Mouse (Mus musculus) erythroid progenitor cell, adult 5-6 weeks (primary cell): ENCODE measurements around the gene Nf1. TPM values are rescaled to one million over a fixed set of nuclear protein-coding genes. Genes with fewer than 3 reads are reported as not detected.

Experiments
- ATAC-seq: replicated peaks from 2 replicates; pipeline ENCODE4 v1.8.0; 2016; ENCODE audit warnings: moderate number of reproducible peaks, mild to moderate bottlenecking, moderate TSS enrichment, inconsistent platforms; ENCODE audit not compliant: poor library complexity, low FRiP score, severe bottlenecking
- total RNA-seq, 2 experiments: library from RNA; stranded (forward) in 1 of 2; stranded (reverse) in 1 of 2; fragments of 150-400 nt in 1 of 2; fragments of 186-747, 209-891 nt in 1 of 2; gene quantifications; 2 replicates each; pipeline versions ENCODE4 v1.2.3 to v1.2.4; 2015 to 2017; ENCODE audit warnings: low replicate concordance in 2 of 2

Nf1 gene
- total RNA-seq, 2 experiments from 2014 or later = 5.7 to 6.3 TPM

GRCm38 (mm10) chr11:79523560-79524309 lies 184.2 kb downstream of the Nf1 start, which contains the start of gene Evi2b:
Gene Evi2b, minus strand, starts transcription at chr11:79523762.
- ATAC-seq = 0 out of 2 replicates have a peak, but pooled peaks have one; percentile 27

- no peak for ATAC-seq
These were observed 184.8 kb downstream of the Nf1 start for GRCm38 (mm10) chr11:79524310-79524575.

- no peak for ATAC-seq
These were observed 187.1 kb downstream of the Nf1 start for GRCm38 (mm10) chr11:79526549-79526948.

GRCm38 (mm10) chr11:79527015-79527738 lies 187.7 kb downstream of the Nf1 start:
- ATAC-seq = no peak

GRCm38 (mm10) chr11:79527739-79528384 lies 188.4 kb downstream of the Nf1 start:
- no peak for ATAC-seq

- ATAC-seq = 0 out of 2 replicates have a peak, but pooled peaks have one; percentile 37
These were observed 189.1 kb downstream of the Nf1 start for GRCm38 (mm10) chr11:79528601-79529000.

- ATAC-seq = no peak
These were observed 189.7 kb downstream of the Nf1 start for GRCm38 (mm10) chr11:79529226-79529625.

GRCm38 (mm10) chr11:79529736-79530135 lies 190.2 kb downstream of the Nf1 start:
- ATAC-seq = no peak

- ATAC-seq = no peak
These were observed 190.9 kb downstream of the Nf1 start, which contains the start of the genes Evi2 and Evi2a for GRCm38 (mm10) chr11:79530333-79530761. Gene Evi2, minus strand, starts transcription at chr11:79530589. Gene Evi2a, minus strand, starts transcription at chr11:79530609.

- no peak for ATAC-seq
These were observed 191.3 kb downstream of the Nf1 start for GRCm38 (mm10) chr11:79530774-79531173.

GRCm38 (mm10) chr11:79531485-79531884 lies 192.0 kb downstream of the Nf1 start:
- no peak for ATAC-seq

- no peak for ATAC-seq
These were observed 193.8 kb downstream of the Nf1 start for GRCm38 (mm10) chr11:79533311-79533710.

- no peak for ATAC-seq
These were observed 194.6 kb downstream of the Nf1 start for GRCm38 (mm10) chr11:79533950-79534690.

- no peak for ATAC-seq
These were observed 196.1 kb downstream of the Nf1 start for GRCm38 (mm10) chr11:79535554-79535953.

- no peak for ATAC-seq
These were observed 196.8 kb downstream of the Nf1 start for GRCm38 (mm10) chr11:79536293-79536692.

- ATAC-seq = peak; percentile 57; the same call in 1 of the 2 replicates
These were observed 213.1 kb downstream of the Nf1 start for GRCm38 (mm10) chr11:79552622-79553021.

GRCm38 (mm10) chr11:79560536-79560935 lies 221.0 kb downstream of the Nf1 start:
- no peak for ATAC-seq

- no peak for ATAC-seq
These were observed 224.0 kb downstream of the Nf1 start for GRCm38 (mm10) chr11:79563493-79563892.

- no peak for ATAC-seq
These were observed 227.5 kb downstream of the Nf1 start for GRCm38 (mm10) chr11:79566947-79567346.
